Mouse (Mus musculus) midbrain, embryonic 14.5 days (tissue): ENCODE results near the gene Drg1. TPM values are rescaled to one million over a fixed set of nuclear protein-coding genes. Genes with fewer than 3 reads are reported as not detected.

Source experiments
- ATAC-seq: fragments of 200-750 bp; cut with Nextera tagmentation; 2 replicates; pipeline ENCODE4 v1.8.0; 2017; ENCODE audit warnings: moderate number of reproducible peaks, moderate library complexity; ENCODE audit not compliant: low FRiP score, low TSS enrichment
- DNase-seq: peaks from one replicate; pipeline ENCODE4 v3.0.0-alpha.2; 2015
- H3K27ac ChIP-seq: fragments of 300-500 bp; sonication (generic); replicated peaks from 2 replicates; pipeline ENCODE4 v1.5.1; 2014; ENCODE audit warnings: mild to moderate bottlenecking, low read depth, low read length, moderate library complexity
- H3K27me3 ChIP-seq: fragments of 300-500 bp; sonication (generic); 2 replicates; pipeline ENCODE4 v1.6.1; 2014; ENCODE audit warnings: low read length, control low read depth, mixed read lengths; ENCODE audit not compliant: control insufficient read depth, insufficient read depth
- H3K36me3 ChIP-seq: fragments of 300-500 bp; sonication (generic); 2 replicates; pipeline ENCODE4 v1.6.1; 2014; ENCODE audit warnings: low read length, control low read depth; ENCODE audit not compliant: control insufficient read depth, insufficient read depth
- H3K4me1 ChIP-seq: fragments of 300-500 bp; sonication (generic); 2 replicates; pipeline ENCODE4 v1.6.1; 2014; ENCODE audit warnings: mild to moderate bottlenecking, antibody characterized with exemption, low read length, control low read depth; ENCODE audit not compliant: control insufficient read depth, insufficient read depth
- H3K4me2 ChIP-seq: fragments of 300-500 bp; sonication (generic); 2 replicates; pipeline ENCODE4 v1.6.1; 2014; ENCODE audit warnings: mild to moderate bottlenecking, low read length, moderate library complexity
- H3K4me3 ChIP-seq: fragments of 300-500 bp; sonication (generic); replicated peaks from 2 replicates; pipeline ENCODE4 v1.5.1; 2014; ENCODE audit warnings: low read depth, low read length
- H3K9ac ChIP-seq: fragments of 300-500 bp; sonication (generic); replicated peaks from 2 replicates; pipeline ENCODE4 v1.6.1; 2014; ENCODE audit warnings: mild to moderate bottlenecking, low read length, moderate library complexity
- H3K9me3 ChIP-seq: fragments of 300-500 bp; sonication (generic); 2 replicates; pipeline ENCODE4 v1.6.1; 2016; ENCODE audit warnings: low read length, control low read depth, mixed read lengths; ENCODE audit not compliant: control insufficient read depth
- WGBS: fragments of 180-500 bp; shearing (Covaris S2); extraction: QIAGEN DNeasy Blood & Tissue Kit; methylation state at CpG from one replicate; pipeline ENCODE4 v1.1.7; 2014; 5-methylcytosine and 5-hydroxymethylcytosine counted together
- polyA plus RNA-seq: library from polyadenylated mRNA; unstranded; fragments of >200 nt; fragmentation: Nextera tagmentation; extraction: Ambion mirVana; gene quantifications from 2 replicates; pipeline ENCODE4 v1.2.1, GENCODE M21; 2014

Drg1 gene
- polyA plus RNA-seq, 1 experiment from 2014 or later: 242 TPM

DNA sequence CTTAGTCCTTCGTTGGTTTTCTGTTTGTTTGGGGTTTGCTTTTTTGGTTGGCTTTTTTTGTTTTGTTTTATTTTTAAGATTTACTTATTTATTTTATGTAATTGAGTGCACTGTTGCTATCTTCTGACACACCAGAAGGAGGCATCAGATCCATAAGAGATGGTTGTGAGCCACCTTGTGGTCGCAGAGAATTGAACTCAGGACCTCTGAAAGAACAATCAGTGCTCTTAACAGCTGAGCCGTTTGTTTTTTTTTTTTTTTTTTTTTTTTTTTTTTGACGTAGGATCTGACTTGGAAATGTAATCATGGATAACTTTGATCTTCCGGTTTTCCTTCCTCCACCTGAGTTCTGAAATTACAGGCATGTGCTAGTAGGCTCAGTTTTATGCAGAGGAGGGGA is 43.1 kb downstream of the Drg1 start:
- H3K27me3 ChIP-seq: no peaks in the 10 kb centered on the region
- no peaks in the 10 kb centered on the region for H3K9me3 ChIP-seq
- no peak overlapping the region for H3K4me3 ChIP-seq
- no peak for DNase-seq
- no peak overlapping the region for H3K27ac ChIP-seq
- no peak for ATAC-seq
- H3K9ac ChIP-seq: no peak overlapping the region
- H3K4me1 ChIP-seq: no peaks in the 10 kb centered on the region
- H3K4me2 ChIP-seq: no peak overlapping the region
- 82% methylated on average over 5 of the region's 5 CpGs for WGBS
- H3K36me3 ChIP-seq: peaks cover 80% of the 10 kb centered on the region

DNA sequence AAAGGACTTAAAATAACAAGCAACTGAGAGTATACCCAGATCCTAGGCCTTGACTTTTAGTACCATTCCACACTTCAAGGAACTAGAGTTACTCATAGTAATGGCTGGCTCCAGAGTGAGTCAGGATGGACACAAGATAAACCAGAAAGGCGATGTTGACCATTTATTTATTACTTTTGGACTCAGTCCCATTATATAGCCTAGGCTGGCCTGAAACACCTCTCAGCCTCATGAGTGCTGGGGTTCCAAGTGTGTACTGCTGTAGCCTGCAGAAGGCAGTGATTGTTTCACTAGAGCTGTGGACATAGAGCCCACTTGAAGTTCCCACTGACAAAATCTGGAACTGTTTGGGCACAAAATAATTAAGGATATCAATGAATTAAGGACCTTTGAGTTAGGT is 53.7 kb downstream of the Drg1 start:
- Histone ChIP-seq H3K4me3 (no peak overlapping the region), H3K27ac (no peak overlapping the region), H3K36me3 (peaks cover 72% of the 10 kb centered on the region), H3K4me2 (no peak overlapping the region), H3K9ac (no peak overlapping the region), H3K27me3 (no peaks in the 10 kb centered on the region), H3K9me3 (no peaks in the 10 kb centered on the region), H3K4me1 (no peaks in the 10 kb centered on the region)
- ATAC-seq: no peak
- DNase-seq: no peak
- 91% methylated on average over 1 of the region's 1 CpGs for WGBS

DNA sequence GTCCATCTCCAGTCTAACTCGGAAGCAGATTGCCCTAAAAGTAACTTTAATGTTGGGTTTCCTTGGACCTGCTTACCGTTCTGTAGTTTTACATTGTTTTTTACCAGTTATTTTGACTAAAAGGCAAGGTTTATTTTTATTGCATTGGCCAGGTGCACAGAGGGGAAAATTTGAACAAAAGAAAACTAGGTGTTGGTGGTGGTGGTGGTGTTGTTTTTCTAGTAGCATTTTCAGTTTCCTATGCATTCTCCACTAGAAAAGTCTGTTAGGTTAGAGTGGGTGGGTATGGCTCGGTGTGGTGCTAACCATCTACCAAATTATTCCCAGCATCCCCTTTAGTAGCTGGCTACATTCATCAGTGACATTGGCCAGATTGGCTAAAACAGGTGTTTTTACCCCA is 59.4 kb downstream of the Drg1 start:
- Histone ChIP-seq H3K9ac (no peak overlapping the region), H3K36me3 (peaks cover 49% of the 10 kb centered on the region), H3K4me3 (no peak overlapping the region), H3K27ac (no peak overlapping the region), H3K9me3 (no peaks in the 10 kb centered on the region), H3K4me1 (no peaks in the 10 kb centered on the region), H3K4me2 (no peak overlapping the region), H3K27me3 (no peaks in the 10 kb centered on the region)
- DNase-seq: no peak
- WGBS: 98% methylated on average over 3 of the region's 3 CpGs
- no peak for ATAC-seq

DNA sequence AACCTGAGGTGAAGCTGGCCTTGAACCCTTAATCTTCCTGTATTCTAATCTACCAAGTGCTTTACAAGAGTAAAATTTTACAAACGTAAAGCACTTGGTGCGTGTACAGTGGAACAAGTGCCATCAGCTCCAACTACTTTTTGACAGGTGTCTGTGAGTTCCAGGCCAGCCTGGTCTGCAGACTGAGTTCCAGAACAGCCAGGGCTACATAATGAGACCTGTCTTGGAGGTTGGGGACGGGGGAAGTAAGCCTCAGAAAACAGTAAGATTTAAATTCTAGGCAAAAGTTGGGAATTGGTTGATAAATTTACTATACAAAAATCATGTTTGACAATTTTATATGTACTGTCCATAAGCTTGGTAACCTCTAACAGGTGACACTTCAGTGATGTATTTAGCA is 61.0 kb downstream of the Drg1 start:
- H3K9me3 ChIP-seq: no peaks in the 10 kb centered on the region
- H3K27me3 ChIP-seq: no peaks in the 10 kb centered on the region
- H3K9ac ChIP-seq: no peak overlapping the region
- H3K4me2 ChIP-seq: no peak overlapping the region
- DNase-seq (no peak), ATAC-seq (no peak)
- WGBS: 97% methylated on average over 3 of the region's 3 CpGs
- H3K4me1 ChIP-seq: no peaks in the 10 kb centered on the region
- no peak overlapping the region for H3K27ac ChIP-seq
- H3K36me3 ChIP-seq: peaks cover 46% of the 10 kb centered on the region
- no peak overlapping the region for H3K4me3 ChIP-seq

DNA sequence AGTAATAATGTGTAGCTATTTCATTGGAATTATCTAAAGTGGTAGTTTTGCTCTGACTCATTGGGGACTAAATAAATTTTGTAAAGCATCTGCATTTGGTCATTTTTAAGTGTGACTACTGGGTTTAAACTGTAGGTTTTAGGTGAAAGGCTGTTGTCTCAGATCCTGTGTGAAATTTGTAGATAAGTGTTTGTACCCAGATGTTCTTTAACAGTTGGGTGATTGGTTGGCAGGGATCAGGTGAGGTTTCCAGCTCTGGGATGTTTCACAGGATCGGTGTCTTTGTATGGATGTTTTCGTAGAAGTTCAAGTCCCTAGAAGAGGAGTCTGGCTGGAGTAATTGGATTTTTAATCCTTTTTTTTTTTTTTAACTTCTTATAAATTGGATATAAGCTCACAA is 62.4 kb downstream of the Drg1 start:
- Histone ChIP-seq H3K27me3 (no peaks in the 10 kb centered on the region), H3K4me2 (peak overlapping the region; percentile 42), H3K4me3 (no peak overlapping the region), H3K9ac (no peak overlapping the region), H3K4me1 (no peaks in the 10 kb centered on the region), H3K36me3 (peaks cover 34% of the 10 kb centered on the region), H3K9me3 (no peaks in the 10 kb centered on the region), H3K27ac (no peak overlapping the region)
- WGBS: 89% methylated on average over 2 of the region's 2 CpGs
- no peak for DNase-seq
- no peak for ATAC-seq

DNA sequence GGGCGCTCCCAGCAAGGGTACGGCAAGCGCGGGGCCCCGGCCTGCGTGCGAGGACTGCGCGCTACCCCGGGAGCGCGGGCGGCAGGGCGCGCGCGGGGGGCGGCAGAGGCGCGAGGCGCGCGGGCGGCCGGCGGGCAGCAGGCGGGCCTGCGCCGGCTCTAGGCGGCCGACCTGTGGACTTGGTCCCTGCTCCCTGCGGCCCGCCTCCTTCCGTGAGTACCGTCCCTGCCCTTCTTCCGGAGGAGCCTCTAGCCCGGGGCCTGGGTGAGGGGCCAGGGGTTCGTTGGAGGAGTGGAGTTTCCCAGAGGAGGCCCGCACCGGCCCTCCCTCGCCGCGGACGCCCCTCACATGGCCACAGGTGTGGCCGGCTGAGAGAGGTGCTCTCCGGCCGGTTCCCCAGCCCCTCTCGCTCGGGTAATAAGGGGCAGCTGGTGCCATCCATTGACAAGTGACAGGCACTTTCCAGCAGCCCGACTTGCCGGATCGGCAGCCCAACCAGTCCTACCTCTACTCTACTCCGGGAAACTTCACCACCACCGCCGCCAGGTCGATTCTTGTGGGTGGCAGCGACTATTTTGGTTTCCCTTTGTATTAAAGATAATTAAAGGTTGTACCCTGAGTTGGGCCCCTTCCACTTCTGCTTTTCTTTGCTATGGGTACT is 63.3 kb downstream of the Drg1 start:
- DNase-seq (no peak), ATAC-seq (0 out of 2 replicates have a peak, but pooled peaks have one; percentile 1)
- Histone ChIP-seq H3K9ac (peak overlapping the region; percentile 30; the same call in 1 of the 2 replicates), H3K27me3 (no peaks in the 10 kb centered on the region), H3K36me3 (peaks cover 26% of the 10 kb centered on the region), H3K9me3 (no peaks in the 10 kb centered on the region), H3K4me2 (peak overlapping the region; percentile 42), H3K4me1 (no peaks in the 10 kb centered on the region), H3K27ac (peak overlapping the region; percentile 65), H3K4me3 (peak overlapping the region; percentile 36)
- WGBS: under 1% methylated on average over 50 of the region's 57 CpGs

DNA sequence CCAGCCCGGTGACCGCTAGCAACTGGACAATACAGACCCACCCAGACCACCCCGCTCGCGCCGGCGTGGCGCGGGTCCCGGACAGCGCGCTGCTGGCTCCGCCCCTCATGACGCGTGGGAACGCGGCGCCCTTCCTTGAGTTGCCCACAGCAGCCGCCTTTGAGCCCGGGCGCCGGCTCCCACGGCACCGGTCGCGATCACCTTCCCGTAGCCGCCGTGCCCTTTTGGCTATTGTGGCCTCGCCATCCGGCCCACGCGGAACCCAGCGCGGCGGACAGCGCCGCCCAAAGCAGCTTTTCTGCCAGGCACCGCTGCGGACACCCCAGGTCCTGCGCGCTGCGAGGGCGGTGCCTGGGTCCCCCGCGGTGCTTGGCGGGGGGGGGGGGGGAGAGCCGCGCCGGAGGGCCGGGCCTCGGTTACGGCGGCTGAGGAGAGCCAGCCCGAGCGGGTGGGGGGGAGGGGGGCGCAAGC is 63.9 kb downstream of the Drg1 start, which contains the start of gene Eif4enif1:
TSS of gene Eif4enif1 (plus strand) at position 162 of the 471 bp plus-strand sequence.
- Histone ChIP-seq H3K4me2 (peak within 1 kb of the TSS; percentile 42), H3K4me1 (no peaks in the 10 kb centered on the region), H3K9ac (peak within 1 kb of the TSS; percentile 30; the same call in 1 of the 2 replicates), H3K9me3 (no peaks in the 10 kb centered on the region), H3K4me3 (peak within 1 kb of the TSS; percentile 36), H3K27me3 (no peaks in the 10 kb centered on the region), H3K36me3 (peaks cover 22% of the 10 kb centered on the region), H3K27ac (peak within 1 kb of the TSS; percentile 65)
- ATAC-seq: peak; percentile 53; the same call in 1 of the 2 replicates
- peak; percentile 95 for DNase-seq
- under 1% methylated on average over 50 of the region's 57 CpGs for WGBS

DNA sequence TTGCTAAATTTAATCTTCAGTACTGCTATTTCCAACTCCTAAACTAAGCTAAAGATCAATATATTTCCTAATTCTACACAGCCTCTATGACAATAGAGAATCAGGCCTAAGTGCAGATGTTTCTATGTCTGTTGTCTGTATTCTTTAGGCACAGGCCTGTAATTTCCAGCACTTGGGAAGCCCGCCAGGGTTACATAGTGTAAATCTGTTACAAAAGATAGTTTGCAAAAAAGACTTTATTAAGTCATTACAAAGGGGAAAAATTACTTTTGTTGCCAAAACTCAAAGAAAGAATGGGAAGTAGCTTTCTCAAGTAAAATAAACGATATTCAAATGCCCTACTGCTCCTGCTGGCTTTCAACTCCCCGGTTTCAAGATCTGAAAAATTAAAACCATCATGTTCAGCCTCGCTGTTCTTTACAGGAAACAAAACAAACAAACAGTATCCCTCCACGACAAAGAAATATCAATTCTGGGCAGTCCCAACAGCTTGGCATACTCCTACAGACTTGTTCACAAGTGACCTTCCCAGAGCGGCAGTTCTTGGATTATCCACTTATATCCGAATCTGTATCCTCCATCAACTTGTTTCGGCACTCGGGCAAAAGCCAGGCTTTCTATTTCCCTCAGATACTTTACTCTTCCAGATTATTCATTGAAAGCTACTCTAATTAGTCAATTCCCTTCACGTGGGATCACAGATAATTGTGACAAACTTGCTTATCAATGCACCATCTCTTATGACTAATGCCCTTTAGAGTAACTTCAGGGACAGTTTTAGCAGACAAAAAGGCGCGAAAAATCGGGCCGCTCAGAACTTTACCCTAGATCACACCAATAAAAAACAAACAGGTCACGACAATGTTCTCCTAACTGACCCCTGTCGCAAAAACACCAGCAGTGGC is 64.6 kb downstream of the Drg1 start:
- peaks cover 15% of the 10 kb centered on the region for H3K36me3 ChIP-seq

More for the DNA sequence above, 64.6 kb downstream of the Drg1 start:
- no peaks in the 10 kb centered on the region for H3K9me3 ChIP-seq
- WGBS: 6% methylated on average over 16 of the region's 16 CpGs
- no peak overlapping the region; the same call in 1 of the 2 replicates for H3K9ac ChIP-seq
- no peaks in the 10 kb centered on the region for H3K27me3 ChIP-seq
- ATAC-seq (no peak), DNase-seq (peak; percentile 6)
- no peaks in the 10 kb centered on the region for H3K4me1 ChIP-seq
- peak overlapping the region; percentile 30 for H3K4me2 ChIP-seq
- H3K27ac ChIP-seq: no peak overlapping the region
- peak overlapping the region; percentile 36 for H3K4me3 ChIP-seq
